Mouse (Mus musculus) forebrain, embryonic 16.5 days (tissue): Measurements from ENCODE around the gene Atp9a. TPM values are rescaled to one million over a fixed set of nuclear protein-coding genes. Genes with fewer than 3 reads are reported as not detected.

ENCODE experiments used
- ATAC-seq: fragments of 200-750 bp; cut with Nextera tagmentation; 2 replicates; pipeline ENCODE4 v1.8.0; 2017; ENCODE audit warnings: mild to moderate bottlenecking, moderate library complexity
- H3K27ac ChIP-seq: fragments of 300-500 bp; sonication (generic); 2 replicates; pipeline ENCODE4 v1.5.1; 2014; ENCODE audit warnings: low read length, control low read depth
- H3K27me3 ChIP-seq: fragments of 300-500 bp; sonication (generic); replicated peaks from 2 replicates; pipeline ENCODE4 v1.6.1; 2014; ENCODE audit warnings: low read length; ENCODE audit not compliant: control insufficient read depth, insufficient read depth
- H3K36me3 ChIP-seq: fragments of 300-500 bp; sonication (generic); 2 replicates; pipeline ENCODE4 v1.6.1; 2014; ENCODE audit not compliant: control insufficient read depth, insufficient read depth
- H3K4me1 ChIP-seq: fragments of 300-500 bp; sonication (generic); replicated peaks from 2 replicates; pipeline ENCODE4 v1.6.1; 2014; ENCODE audit warnings: low read length; ENCODE audit not compliant: control insufficient read depth, insufficient read depth
- H3K4me2 ChIP-seq: fragments of 300-500 bp; sonication (generic); 2 replicates; pipeline ENCODE4 v1.6.1; 2014; ENCODE audit warnings: mild to moderate bottlenecking, low read length, control low read depth
- H3K4me3 ChIP-seq: fragments of 300-500 bp; sonication (generic); replicated peaks from 2 replicates; pipeline ENCODE4 v1.5.1; 2014; ENCODE audit warnings: mild to moderate bottlenecking, low read length, control low read depth
- H3K9ac ChIP-seq: fragments of 300-500 bp; sonication (generic); replicated peaks from 2 replicates; pipeline ENCODE4 v1.6.1; 2014; ENCODE audit warnings: low read depth, low read length, control low read depth
- H3K9me3 ChIP-seq: fragments of 300-500 bp; sonication (generic); 2 replicates; pipeline ENCODE4 v1.6.1; 2016; ENCODE audit warnings: low read length; ENCODE audit not compliant: control insufficient read depth
- WGBS: fragments of 180-500 bp; shearing (Covaris S2); extraction: QIAGEN DNeasy Blood & Tissue Kit; methylation state at CpG from one replicate; pipeline ENCODE4 v1.1.7; 2014; 5-methylcytosine and 5-hydroxymethylcytosine counted together
- polyA plus RNA-seq: library from polyadenylated mRNA; unstranded; fragments of >200 nt; fragmentation: Nextera tagmentation; extraction: Ambion mirVana; gene quantifications from 2 replicates; pipeline ENCODE4 v1.2.1, GENCODE M21; 2015

Atp9a gene
- polyA plus RNA-seq, 1 experiment from 2014 or later = 60.4 TPM

DNA sequence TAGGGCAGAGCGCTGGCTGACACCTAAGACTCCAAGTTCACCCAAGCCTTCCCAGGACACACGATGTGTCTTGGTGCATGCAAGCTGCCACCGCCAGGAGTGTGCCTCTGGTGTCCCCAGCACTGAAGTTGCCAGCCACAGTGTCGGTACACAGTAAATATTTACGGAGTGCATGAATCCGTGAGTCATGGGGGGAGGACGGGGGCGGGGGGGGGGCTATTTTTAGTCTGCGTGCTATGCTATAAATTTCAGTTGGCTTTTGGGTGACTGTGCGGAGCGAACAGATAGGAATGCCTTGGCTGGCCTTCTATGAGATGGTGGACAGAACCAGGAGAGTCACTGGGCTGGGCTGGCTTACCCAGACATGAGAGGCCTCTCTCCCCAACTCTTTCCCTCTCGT lies 14.2 kb downstream of the Atp9a start:
- H3K27ac ChIP-seq = no peak overlapping the region
- H3K4me2 ChIP-seq = no peak overlapping the region
- no peaks in the 10 kb centered on the region for H3K36me3 ChIP-seq
- no peak for ATAC-seq
- no peak overlapping the region for H3K4me3 ChIP-seq
- H3K27me3 ChIP-seq = no peaks in the 10 kb centered on the region
- H3K9ac ChIP-seq = no peak overlapping the region
- 88% methylated on average over 12 of the region's 12 CpGs for WGBS
- H3K9me3 ChIP-seq = no peaks in the 10 kb centered on the region
- peaks cover 14% of the 10 kb centered on the region for H3K4me1 ChIP-seq

GRCm38 (mm10) chr2:168726007-168726406 lies 16.2 kb downstream of the Atp9a start:
- H3K4me2 ChIP-seq = no peak overlapping the region
- H3K4me1 ChIP-seq = peaks cover 6% of the 10 kb centered on the region
- no peaks in the 10 kb centered on the region for H3K36me3 ChIP-seq
- no peak overlapping the region for H3K9ac ChIP-seq
- peak; percentile 77 for ATAC-seq
- 52% methylated on average over 6 of the region's 6 CpGs for WGBS
- no peaks in the 10 kb centered on the region for H3K27me3 ChIP-seq
- H3K27ac ChIP-seq = no peak overlapping the region
- no peak overlapping the region for H3K4me3 ChIP-seq
- H3K9me3 ChIP-seq = no peaks in the 10 kb centered on the region

DNA sequence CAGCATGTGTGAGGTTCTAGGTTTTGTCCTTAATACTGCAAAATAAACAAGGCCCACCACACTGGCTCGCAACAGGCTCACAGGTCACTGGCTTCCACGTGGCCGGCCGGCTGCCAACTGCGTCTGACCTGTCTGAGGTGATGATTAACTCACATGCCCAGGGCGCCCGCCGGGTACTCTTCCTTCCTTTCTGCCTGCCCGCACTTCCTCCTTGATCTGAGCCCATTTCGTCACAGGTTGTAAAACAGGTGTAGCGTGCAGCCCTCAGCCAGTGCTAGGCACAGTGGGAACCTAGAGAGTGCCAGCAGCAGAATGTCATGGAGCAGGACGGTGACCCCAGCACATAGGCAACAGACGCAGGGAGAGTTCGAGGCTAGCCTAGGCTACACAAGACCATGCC lies 20.9 kb downstream of the Atp9a start:
- Histone ChIP-seq H3K9me3 (no peaks in the 10 kb centered on the region), H3K27ac (no peak overlapping the region), H3K9ac (no peak overlapping the region), H3K4me1 (peaks cover 14% of the 10 kb centered on the region), H3K4me3 (no peak overlapping the region), H3K4me2 (no peak overlapping the region), H3K27me3 (no peaks in the 10 kb centered on the region), H3K36me3 (no peaks in the 10 kb centered on the region)
- no peak for ATAC-seq
- WGBS = 93% methylated on average over 14 of the region's 14 CpGs

DNA sequence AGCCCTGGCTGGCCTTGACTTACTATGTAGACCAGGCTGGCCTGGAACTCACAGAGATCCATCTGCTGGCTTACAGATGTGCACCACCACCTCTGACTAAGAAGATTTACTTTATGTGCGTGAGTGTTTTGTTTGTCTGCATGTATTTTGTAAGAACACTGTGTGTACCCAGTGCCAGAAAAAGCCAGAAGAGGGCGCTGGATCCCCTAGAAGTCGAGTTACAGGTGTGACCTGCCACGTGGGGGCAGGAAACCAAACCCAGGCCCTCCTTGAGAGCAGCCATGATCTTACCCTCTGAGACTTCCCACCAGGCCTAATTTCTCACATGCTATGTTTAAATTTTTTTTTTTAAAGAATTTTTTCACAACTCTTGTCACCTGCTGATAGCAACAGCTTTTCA lies 22.5 kb downstream of the Atp9a start:
- H3K27ac ChIP-seq = no peak overlapping the region
- no peak overlapping the region for H3K4me3 ChIP-seq
- no peaks in the 10 kb centered on the region for H3K9me3 ChIP-seq
- no peak overlapping the region for H3K9ac ChIP-seq
- no peaks in the 10 kb centered on the region for H3K27me3 ChIP-seq
- no peak overlapping the region for H3K4me2 ChIP-seq
- WGBS = 74% methylated on average over 4 of the region's 4 CpGs
- peaks cover 8% of the 10 kb centered on the region for H3K4me1 ChIP-seq
- no peak for ATAC-seq
- no peaks in the 10 kb centered on the region for H3K36me3 ChIP-seq

- H3K36me3 ChIP-seq = no peaks in the 10 kb centered on the region
- H3K4me1 ChIP-seq = peaks cover 8% of the 10 kb centered on the region
- H3K4me3 ChIP-seq = no peak overlapping the region
- no peak overlapping the region for H3K27ac ChIP-seq
- no peaks in the 10 kb centered on the region for H3K27me3 ChIP-seq
- no peaks in the 10 kb centered on the region for H3K9me3 ChIP-seq
- 69% methylated on average over 10 of the region's 10 CpGs for WGBS
- no peak overlapping the region for H3K4me2 ChIP-seq
- no peak overlapping the region for H3K9ac ChIP-seq
- no peak for ATAC-seq
Measured at GRCm38 (mm10) chr2:168718735-168719134, 23.5 kb downstream of the Atp9a start.

GRCm38 (mm10) chr2:168718267-168718666 lies 23.9 kb downstream of the Atp9a start:
- ATAC-seq = no peak

GRCm38 (mm10) chr2:168712199-168713176 lies 29.7 kb downstream of the Atp9a start:
- Histone ChIP-seq H3K4me1 (peaks cover 7% of the 10 kb centered on the region), H3K36me3 (peaks cover 7% of the 10 kb centered on the region), H3K9ac (no peak overlapping the region), H3K4me2 (no peak overlapping the region), H3K27me3 (no peaks in the 10 kb centered on the region), H3K27ac (no peak overlapping the region), H3K9me3 (no peaks in the 10 kb centered on the region), H3K4me3 (no peak overlapping the region)
- ATAC-seq = no peak
- 83% methylated on average over 19 of the region's 20 CpGs for WGBS

More at GRCm38 (mm10) chr2:168718267-168718666, 23.9 kb downstream of the Atp9a start:
- Histone ChIP-seq H3K4me3 (no peak overlapping the region), H3K27me3 (no peaks in the 10 kb centered on the region), H3K4me2 (no peak overlapping the region), H3K9me3 (no peaks in the 10 kb centered on the region), H3K9ac (no peak overlapping the region), H3K4me1 (peaks cover 8% of the 10 kb centered on the region), H3K27ac (no peak overlapping the region), H3K36me3 (no peaks in the 10 kb centered on the region)
- WGBS = 82% methylated on average over 2 of the region's 2 CpGs

DNA sequence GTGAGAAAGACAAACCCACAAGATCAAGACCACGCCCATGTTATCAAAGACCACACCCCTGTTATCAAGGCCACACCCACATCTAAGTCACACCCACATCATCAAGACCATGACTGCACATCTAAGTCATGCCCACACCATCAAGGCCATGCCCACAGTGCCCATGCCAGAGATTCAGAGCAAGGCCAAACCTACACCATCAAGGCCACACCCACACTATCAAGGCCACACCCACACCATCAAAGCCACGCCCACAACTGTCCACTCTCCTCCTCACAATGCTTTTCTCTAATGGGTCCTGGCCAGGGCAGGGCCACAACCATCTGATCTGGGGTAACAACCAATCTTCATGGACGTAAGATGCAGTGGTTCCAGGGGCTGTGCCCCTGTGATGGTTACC lies 31.2 kb downstream of the Atp9a start:
- H3K9ac ChIP-seq = no peak overlapping the region
- H3K4me3 ChIP-seq = no peak overlapping the region
- H3K4me2 ChIP-seq = no peak overlapping the region
- 68% methylated on average over 3 of the region's 3 CpGs for WGBS
- ATAC-seq = no peak
- H3K9me3 ChIP-seq = no peaks in the 10 kb centered on the region
- H3K27me3 ChIP-seq = no peaks in the 10 kb centered on the region
- H3K4me1 ChIP-seq = peaks cover 3% of the 10 kb centered on the region
- H3K27ac ChIP-seq = no peak overlapping the region
- peaks cover 10% of the 10 kb centered on the region for H3K36me3 ChIP-seq

- 51% methylated on average over 9 of the region's 9 CpGs for WGBS
- no peaks in the 10 kb centered on the region for H3K27me3 ChIP-seq
- no peak for ATAC-seq
Measured at GRCm38 (mm10) chr2:168707766-168708165, 34.4 kb downstream of the Atp9a start.

More at GRCm38 (mm10) chr2:168707766-168708165, 34.4 kb downstream of the Atp9a start:
- H3K4me3 ChIP-seq = no peak overlapping the region
- no peak overlapping the region for H3K9ac ChIP-seq
- H3K27ac ChIP-seq = no peak overlapping the region
- H3K4me1 ChIP-seq = peaks cover under 1% of the 10 kb centered on the region; the same call in 1 of the 2 replicates
- peaks cover 13% of the 10 kb centered on the region for H3K36me3 ChIP-seq
- H3K4me2 ChIP-seq = no peak overlapping the region
- H3K9me3 ChIP-seq = no peaks in the 10 kb centered on the region
